Mouse (Mus musculus) bone marrow, adult 2 months (tissue): Measurements from ENCODE around the gene 3110009E18Rik. TPM values are rescaled to one million over a fixed set of nuclear protein-coding genes. Genes with fewer than 3 reads are reported as not detected.

ENCODE experiments used
- H3K27ac ChIP-seq: fragments of 200-500 bp; 2 replicates; pipeline ENCODE4 v1.5.1; 2012; ENCODE audit warnings: low read depth, mild to moderate bottlenecking, control low read depth, inconsistent platforms, low read length; ENCODE audit not compliant: control insufficient read depth, poor library complexity, insufficient read depth
- H3K4me1 ChIP-seq: fragments of 200-500 bp; 2 replicates; pipeline ENCODE4 v1.6.1; 2011; ENCODE audit warnings: low read length; ENCODE audit not compliant: control insufficient read depth, insufficient read depth
- H3K4me3 ChIP-seq: fragments of 200-500 bp; replicated peaks from 2 replicates; pipeline ENCODE3; 2011; ENCODE audit warnings: mild to moderate bottlenecking, low read depth, low read length, control low read depth; ENCODE audit not compliant: control insufficient read depth
- CTCF ChIP-seq: fragments of 200-500 bp; IDR thresholded peaks from 2 replicates; pipeline ENCODE4 v1.5.1; 2011; ENCODE audit warnings: low read length, control low read depth; ENCODE audit not compliant: control insufficient read depth, insufficient read depth
- POLR2A ChIP-seq: fragments of 200-500 bp; IDR thresholded peaks from 2 replicates; pipeline ENCODE4 v1.6.1; 2011; ENCODE audit warnings: low read depth, mild to moderate bottlenecking, control low read depth, low read length, borderline replicate concordance; ENCODE audit not compliant: control insufficient read depth
- WGBS: fragments of 180-500 bp; shearing (Covaris S2); methylation state at CpG from one replicate; pipeline ENCODE4 v1.1.7; 2018; 5-methylcytosine and 5-hydroxymethylcytosine counted together
- polyA plus RNA-seq: library from polyadenylated mRNA; stranded (reverse); fragments of >200 nt; gene quantifications from 2 replicates; pipeline ENCODE4 v1.2.4, GENCODE M21; 2011; ENCODE audit warnings: low replicate concordance; ENCODE audit not compliant: missing spikeins, insufficient read depth, insufficient read length

3110009E18Rik gene
- polyA plus RNA-seq, 1 experiment = 5.6 TPM

DNA sequence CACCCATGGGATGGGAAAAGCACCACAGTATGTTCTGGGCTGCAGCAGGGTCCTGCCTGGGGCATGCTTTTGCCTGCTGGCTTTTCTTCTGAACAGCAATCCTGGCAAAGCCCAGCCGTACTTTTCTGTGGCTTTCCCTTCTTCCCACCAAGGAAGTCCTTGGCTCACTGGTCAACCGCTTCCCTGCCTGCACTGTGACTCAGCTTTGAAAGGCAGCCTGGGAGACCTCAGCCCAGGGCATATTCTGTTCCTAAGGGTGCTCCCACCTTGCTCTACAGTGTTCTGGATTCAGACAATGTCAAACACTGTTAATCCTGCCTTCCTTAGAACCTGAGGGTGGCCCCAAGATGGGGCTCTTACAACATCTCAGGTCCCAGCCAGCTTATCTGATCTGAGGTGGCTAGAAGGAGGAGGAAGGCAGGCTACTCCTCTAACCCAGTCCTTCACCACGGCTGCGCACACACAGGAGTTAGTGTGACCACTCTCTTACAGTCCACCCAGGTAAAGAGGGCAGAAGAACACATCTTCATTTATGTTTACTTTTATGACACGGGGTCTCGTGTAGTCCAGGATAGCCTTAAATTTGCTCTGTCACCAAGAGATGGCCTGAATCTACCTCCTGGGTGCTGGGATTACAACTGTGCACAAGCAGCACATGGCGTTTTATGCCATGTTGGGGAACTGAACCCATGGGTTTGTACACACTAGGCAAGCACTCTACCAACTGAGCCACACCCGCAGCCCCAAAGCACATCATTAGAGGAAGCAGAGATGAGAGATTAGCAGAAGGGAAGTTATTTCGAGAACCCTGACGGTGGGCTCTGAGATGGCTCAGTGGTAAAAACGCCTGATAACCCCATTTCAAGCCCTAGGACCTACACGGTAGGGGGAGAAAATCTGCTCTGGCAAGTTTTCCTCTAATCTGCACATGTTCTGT, 8.5 kb upstream of the 3110009E18Rik start:
- Histone ChIP-seq H3K4me3 (no peak overlapping the region), H3K4me1 (no peaks in the 10 kb centered on the region), H3K27ac (no peak overlapping the region)
- WGBS = 37% methylated on average over 12 of the region's 12 CpGs
- TF ChIP-seq CTCF (no peak), POLR2A (no peak)

DNA sequence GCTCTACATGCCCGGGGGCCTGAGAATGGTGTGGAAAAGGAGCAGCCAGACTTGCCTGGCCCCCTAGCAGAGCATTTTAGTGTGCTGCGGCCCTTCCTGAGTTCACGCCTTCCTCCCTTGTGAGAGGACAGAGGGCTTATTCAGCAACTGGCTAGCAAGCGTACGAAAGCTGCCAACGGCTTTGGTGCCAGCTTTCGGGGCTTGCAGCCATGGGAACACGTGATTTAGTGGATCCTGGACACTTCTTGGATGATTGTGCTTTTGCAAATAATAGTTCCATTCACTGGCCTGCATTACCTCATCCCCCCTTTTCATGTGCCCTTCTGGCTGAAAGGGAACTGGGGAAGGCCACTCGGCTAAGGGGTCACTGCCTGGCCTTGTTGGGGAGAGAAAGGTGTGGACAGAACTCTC, 5.3 kb upstream of the 3110009E18Rik start:
- WGBS = 88% methylated on average over 9 of the region's 9 CpGs
- H3K4me1 ChIP-seq = no peaks in the 10 kb centered on the region; the same call in 1 of the 2 replicates
- H3K27ac ChIP-seq = no peak overlapping the region
- H3K4me3 ChIP-seq = no peak overlapping the region
- no peak for TF ChIP-seq POLR2A
- TF ChIP-seq CTCF = no peak

- TF ChIP-seq POLR2A (no peak), CTCF (no peak)
These were observed 4.9 kb upstream of the 3110009E18Rik start for GRCm38 (mm10) chr1:120116106-120116505.

GRCm38 (mm10) chr1:120118854-120119253, 2.1 kb upstream of the 3110009E18Rik start:
- 90% methylated on average over 2 of the region's 2 CpGs for WGBS
- Histone ChIP-seq H3K4me1 (peaks cover 2% of the 10 kb centered on the region; the same call in 1 of the 2 replicates), H3K27ac (no peak overlapping the region), H3K4me3 (no peak overlapping the region)
- TF ChIP-seq POLR2A (no peak), CTCF (no peak)

More at GRCm38 (mm10) chr1:120116106-120116505, 4.9 kb upstream of the 3110009E18Rik start:
- 92% methylated on average over 11 of the region's 11 CpGs for WGBS
- no peak overlapping the region for H3K4me3 ChIP-seq
- H3K27ac ChIP-seq = no peak overlapping the region
- H3K4me1 ChIP-seq = no peaks in the 10 kb centered on the region; the same call in 1 of the 2 replicates

GRCm38 (mm10) chr1:120119389-120119788, 1.6 kb upstream of the 3110009E18Rik start:
- no peak overlapping the region for H3K27ac ChIP-seq
- TF ChIP-seq POLR2A (no peak), CTCF (no peak)
- H3K4me1 ChIP-seq = peaks cover 2% of the 10 kb centered on the region; the same call in 1 of the 2 replicates
- 81% methylated on average over 4 of the region's 4 CpGs for whole genome bisulfite sequencing
- no peak overlapping the region for H3K4me3 ChIP-seq

DNA sequence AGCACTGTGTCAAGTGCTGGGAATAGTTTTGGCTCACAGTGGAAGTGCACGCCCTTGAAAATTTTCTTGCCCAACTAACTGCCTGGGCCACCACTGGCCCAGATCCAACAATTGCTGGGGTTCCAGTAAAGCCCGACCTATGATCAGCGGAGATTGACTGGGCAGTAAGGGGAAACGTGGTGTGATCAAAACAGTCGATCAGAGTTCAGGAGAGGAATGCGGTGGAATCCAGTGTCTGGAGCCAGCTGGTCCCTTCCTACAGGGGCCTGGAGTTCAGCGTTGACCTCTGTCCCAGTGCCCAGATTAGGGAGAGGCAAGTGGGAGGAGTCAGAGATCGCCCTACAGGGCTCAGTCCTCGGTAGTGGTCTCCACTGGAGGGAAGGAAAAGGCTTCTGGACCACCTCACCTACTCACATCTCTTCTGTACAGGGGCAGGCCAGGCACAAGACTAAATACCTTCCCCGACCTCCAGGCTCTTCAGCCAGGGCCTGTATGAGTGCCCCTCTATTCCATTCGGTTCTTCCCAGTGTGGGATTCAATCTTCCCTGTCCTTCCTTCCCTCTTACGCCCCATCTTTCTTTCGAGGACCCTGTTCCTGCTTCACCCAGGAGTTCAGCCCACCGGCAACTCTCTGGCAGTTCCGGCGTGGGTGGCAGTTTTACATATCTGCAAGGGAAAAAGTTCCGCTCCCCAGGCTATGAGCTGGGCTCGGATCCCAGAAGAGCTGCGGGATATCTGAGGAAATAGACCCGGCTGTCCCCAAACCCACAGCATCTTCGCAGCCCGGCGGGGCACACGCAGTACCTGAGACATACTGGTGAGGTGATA, 632 bp upstream of the 3110009E18Rik start:
- H3K4me1 ChIP-seq = peaks cover 2% of the 10 kb centered on the region; the same call in 1 of the 2 replicates
- H3K27ac ChIP-seq = peak overlapping the region; percentile 59
- peak overlapping the region; percentile 70 for H3K4me3 ChIP-seq
- TF ChIP-seq POLR2A (no peak), CTCF (no peak)
- 3% methylated on average over 24 of the region's 24 CpGs for WGBS

DNA sequence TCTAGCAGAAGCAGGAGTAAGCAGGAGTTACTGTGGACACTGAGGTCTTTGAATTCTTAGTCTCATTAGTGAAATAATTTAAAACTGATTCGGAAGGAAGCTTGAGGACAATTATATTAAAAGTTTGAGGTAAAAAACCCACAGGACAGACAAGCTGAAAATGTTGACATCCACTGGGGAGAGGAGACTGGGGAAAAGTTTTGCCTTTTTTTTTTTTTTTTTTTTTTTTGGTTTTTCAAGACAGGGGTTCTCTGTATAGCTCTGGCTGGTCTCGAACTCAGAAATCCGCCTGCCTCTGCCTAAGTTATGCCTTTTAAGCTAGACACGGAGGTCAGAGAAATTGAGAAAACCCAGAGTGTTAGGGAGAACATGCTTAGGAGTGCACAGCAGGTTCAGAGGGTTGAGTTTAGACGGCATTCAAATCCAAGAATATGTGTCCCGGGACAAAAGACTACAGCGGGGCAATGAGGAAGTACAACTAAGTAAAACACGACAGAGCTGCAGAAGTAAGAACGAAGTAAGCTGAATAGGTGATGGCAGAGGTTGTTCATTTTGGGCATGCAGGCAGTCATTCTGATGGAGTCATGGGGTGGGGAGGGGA, 1.0 kb downstream of the 3110009E18Rik start:
- H3K4me1 ChIP-seq = peaks cover 2% of the 10 kb centered on the region; the same call in 1 of the 2 replicates
- no peak for TF ChIP-seq POLR2A
- TF ChIP-seq CTCF = no peak
- H3K4me3 ChIP-seq = peak overlapping the region; percentile 70
- H3K27ac ChIP-seq = peak overlapping the region; percentile 11; the same call in 1 of the 2 replicates
- 27% methylated on average over 9 of the region's 9 CpGs for WGBS
